Mouse (Mus musculus) limb, embryonic 12.5 days (tissue): ENCODE results near the gene Gm20661. TPM values are rescaled to one million over a fixed set of nuclear protein-coding genes. Genes with fewer than 3 reads are reported as not detected.

Source experiments
- ATAC-seq: fragments of 200-750 bp; cut with Nextera tagmentation; 2 replicates; pipeline ENCODE4 v1.8.0; 2017; ENCODE audit warnings: low read depth, moderate TSS enrichment; ENCODE audit not compliant: insufficient number of reproducible peaks, insufficient read depth, low FRiP score, low TSS enrichment
- H3K27ac ChIP-seq: fragments of 300-500 bp; sonication (generic); 2 replicates; pipeline ENCODE4 v1.5.1; 2016; ENCODE audit warnings: mild to moderate bottlenecking, moderate library complexity
- H3K27me3 ChIP-seq: fragments of 300-500 bp; sonication (generic); 2 replicates; pipeline ENCODE4 v1.6.1; 2016; ENCODE audit warnings: mild to moderate bottlenecking, moderate library complexity
- H3K36me3 ChIP-seq: fragments of 300-500 bp; sonication (generic); 2 replicates; pipeline ENCODE4 v1.6.1; 2016; ENCODE audit warnings: mild to moderate bottlenecking, moderate library complexity
- H3K4me1 ChIP-seq: fragments of 300-500 bp; sonication (generic); replicated peaks from 2 replicates; pipeline ENCODE4 v1.6.1; 2016
- H3K4me2 ChIP-seq: fragments of 300-500 bp; sonication (generic); 2 replicates; pipeline ENCODE4 v1.6.1; 2016; ENCODE audit warnings: mild to moderate bottlenecking, moderate library complexity
- H3K4me3 ChIP-seq: fragments of 300-500 bp; sonication (generic); replicated peaks from 2 replicates; pipeline ENCODE4 v1.5.1; 2016; ENCODE audit warnings: mild to moderate bottlenecking
- H3K9ac ChIP-seq: fragments of 300-500 bp; sonication (generic); replicated peaks from 2 replicates; pipeline ENCODE4 v1.6.1; 2016; ENCODE audit warnings: mild to moderate bottlenecking, moderate library complexity
- H3K9me3 ChIP-seq: fragments of 300-500 bp; sonication (generic); 2 replicates; pipeline ENCODE4 v1.6.1; 2016; ENCODE audit warnings: mild to moderate bottlenecking, moderate library complexity
- WGBS: fragments of 180-500 bp; shearing (Covaris S2); methylation state at CpG from one replicate; pipeline ENCODE4 v1.1.7; 2016; 5-methylcytosine and 5-hydroxymethylcytosine counted together
- polyA plus RNA-seq: library from polyadenylated mRNA; unstranded; fragments of >200 nt; fragmentation: Nextera tagmentation; extraction: Ambion mirVana; gene quantifications from 2 replicates; pipeline ENCODE4 v1.2.1, GENCODE M21; 2016

Gene Gm20661
- polyA plus RNA-seq, 1 experiment from 2014 or later = 10.4 TPM

GRCm38 (mm10) chr9:108032126-108032525 lies 49.3 kb downstream of the Gm20661 start:
- no peak overlapping the region for H3K4me2 ChIP-seq
- H3K27me3 ChIP-seq = no peaks in the 10 kb centered on the region
- H3K9me3 ChIP-seq = peaks cover 5% of the 10 kb centered on the region; the same call in 1 of the 2 replicates
- H3K4me3 ChIP-seq = no peak overlapping the region
- H3K9ac ChIP-seq = no peak overlapping the region
- H3K4me1 ChIP-seq = no peaks in the 10 kb centered on the region
- H3K36me3 ChIP-seq = peaks cover 84% of the 10 kb centered on the region
- H3K27ac ChIP-seq = no peak overlapping the region
- 92% methylated on average over 5 of the region's 5 CpGs for WGBS
- ATAC-seq = no peak

- H3K36me3 ChIP-seq = peaks cover 83% of the 10 kb centered on the region
- no peaks in the 10 kb centered on the region for H3K9me3 ChIP-seq
- no peak overlapping the region for H3K4me3 ChIP-seq
- H3K9ac ChIP-seq = no peak overlapping the region
- WGBS = 95% methylated on average over 2 of the region's 2 CpGs
- H3K27me3 ChIP-seq = no peaks in the 10 kb centered on the region
- no peaks in the 10 kb centered on the region for H3K4me1 ChIP-seq
- H3K4me2 ChIP-seq = no peak overlapping the region
- H3K27ac ChIP-seq = no peak overlapping the region
- ATAC-seq = no peak
These were observed 52.7 kb downstream of the Gm20661 start for GRCm38 (mm10) chr9:108035331-108036156.

Other genes starting within 250 kb of the Gm20661 start
- 232 and 239 TPM in 2 replicates for gene Rbm5, start 212.1 kb upstream of the Gm20661 start, polyA plus RNA-seq
- gene Rbm6, start 109.8 kb upstream of the Gm20661 start, polyA plus RNA-seq = 111 TPM in 2 replicates
- gene Mon1a, start 94.9 kb upstream of the Gm20661 start, polyA plus RNA-seq = 10.4 and 12.9 TPM in 2 replicates
- gene Mst1r, start 76.2 kb upstream of the Gm20661 start, polyA plus RNA-seq = 2.5 and 3.1 TPM in 2 replicates
- not detected in 2 replicates for gene Actl11, start 54.6 kb upstream of the Gm20661 start, polyA plus RNA-seq
- gene Camkv, start 47.4 kb upstream of the Gm20661 start, polyA plus RNA-seq = 11.3 and 12.7 TPM in 2 replicates
- 32.3 and 33.0 TPM in 2 replicates for gene Traip, start 32.9 kb upstream of the Gm20661 start, polyA plus RNA-seq
- gene Uba7, start 7.6 kb upstream of the Gm20661 start, polyA plus RNA-seq = 25.4 and 29.8 TPM in 2 replicates
- gene Inka1, start 2.8 kb downstream of the Gm20661 start, polyA plus RNA-seq = 133 and 138 TPM in 2 replicates
- gene Cdhr4, start 9.4 kb downstream of the Gm20661 start, polyA plus RNA-seq = 18.6 and 19.3 TPM in 2 replicates
- 1.3 TPM in 2 replicates for gene Gm20662, start 13.3 kb downstream of the Gm20661 start, polyA plus RNA-seq
- 80.6 and 84.4 TPM in 2 replicates for gene Ip6k1, start 19.4 kb downstream of the Gm20661 start, polyA plus RNA-seq
- gene Gmppb, start 66.2 kb downstream of the Gm20661 start, polyA plus RNA-seq = 22.5 and 25.5 TPM in 2 replicates
- 3.1 and 3.7 TPM in 2 replicates for gene Amigo3, start 70.1 kb downstream of the Gm20661 start, polyA plus RNA-seq
- gene Mst1, start 97.4 kb downstream of the Gm20661 start, polyA plus RNA-seq = 0.18 and 0.51 TPM in 2 replicates
- gene Rnf123, start 100.3 kb downstream of the Gm20661 start, polyA plus RNA-seq = 30.5 and 38.0 TPM in 2 replicates
- 56.9 and 57.9 TPM in 2 replicates for gene Apeh, start 111.5 kb downstream of the Gm20661 start, polyA plus RNA-seq
- gene Bsn, start 207.3 kb downstream of the Gm20661 start, polyA plus RNA-seq = 1.1 and 1.2 TPM in 2 replicates